Mouse (Mus musculus) adrenal gland, postnatal 36 days (tissue): ENCODE measurements around the gene Dusp10. TPM values are rescaled to one million over a fixed set of nuclear protein-coding genes. Genes with fewer than 3 reads are reported as not detected.

Experiments used
- DNase-seq, 2 experiments: peaks; one replicate each; pipeline ENCODE4 v3.0.0; 2021; ENCODE audit warnings: mixed read lengths in 1 of 2
- total RNA-seq, 2 experiments: library from RNA; stranded (reverse); gene quantifications; 2 replicates each; pipeline ENCODE4 v1.2.3; 2021

Dusp10 gene
- total RNA-seq, 2 experiments from 2014 or later: 9.3 to 12.4 TPM

GRCm38 (mm10) chr1:184030070-184030802 lies 17.1 kb downstream of the Dusp10 start:
- DNase-seq: no peak

DNA sequence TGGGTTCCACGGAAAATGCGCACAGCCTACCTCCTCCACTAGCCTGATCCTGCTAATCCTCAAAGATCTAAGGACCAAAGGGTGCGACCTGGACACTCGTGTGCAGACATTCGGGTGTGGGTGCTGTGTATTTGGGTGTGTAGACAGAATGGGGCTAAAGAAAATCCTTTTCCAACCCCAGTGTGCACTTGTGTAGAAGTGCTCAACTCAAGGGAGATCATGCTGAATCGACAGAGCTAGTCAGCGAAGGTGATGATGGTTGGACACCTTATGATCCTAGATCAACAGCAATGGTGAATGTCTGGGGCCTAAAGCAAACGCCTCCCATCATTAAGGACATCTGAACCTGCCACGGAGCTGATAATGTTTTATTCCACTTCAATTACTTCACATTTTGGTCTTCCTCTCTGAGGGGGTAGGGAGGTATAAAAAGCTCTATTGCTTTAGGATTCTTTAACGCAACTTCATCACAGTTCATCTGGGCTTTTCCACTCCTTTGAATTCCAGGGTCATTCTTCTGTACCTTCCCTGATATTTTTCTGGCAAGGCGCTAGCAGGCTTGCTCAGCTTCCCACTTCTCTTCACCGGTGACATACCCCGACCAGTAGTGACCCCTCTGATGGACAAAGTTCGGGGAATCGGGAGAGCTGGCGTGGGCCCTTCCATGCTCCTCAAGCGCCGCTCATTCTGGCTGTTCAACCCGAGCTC lies 19.7 kb downstream of the Dusp10 start:
- DNase-seq: no peak

DNA sequence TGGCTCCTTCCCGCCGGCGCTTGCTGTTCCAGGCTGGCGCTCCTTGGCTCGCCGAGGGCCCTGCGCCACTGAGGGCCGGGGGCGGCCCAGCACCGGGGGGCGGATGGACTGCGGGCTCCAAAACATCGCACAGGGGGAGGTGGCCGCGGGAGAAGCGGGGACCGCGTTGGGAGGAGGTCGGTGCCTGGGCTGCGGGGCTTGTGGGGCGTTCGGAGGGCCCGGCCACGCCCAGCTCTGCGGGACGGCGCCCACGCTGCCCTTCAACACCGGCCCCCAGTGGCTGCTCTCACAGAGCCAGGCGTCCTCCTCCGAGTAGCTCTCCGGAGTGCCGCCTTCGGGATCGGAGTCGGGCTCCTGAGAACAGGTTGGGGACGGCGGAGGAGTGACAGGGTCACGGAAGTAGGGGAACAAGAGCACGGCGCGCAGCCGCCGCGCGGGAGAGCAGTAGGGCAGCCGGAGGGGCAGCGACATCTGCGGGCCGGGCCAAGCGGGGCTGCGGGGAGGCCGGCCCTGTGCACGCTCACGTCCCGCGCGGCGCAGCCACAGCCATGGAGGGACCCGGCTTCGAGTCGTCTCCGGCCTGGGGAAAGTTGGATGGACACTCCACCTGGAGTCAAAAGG lies 20.4 kb downstream of the Dusp10 start:
- DNase-seq: peak; percentile 76 to 86

DNA sequence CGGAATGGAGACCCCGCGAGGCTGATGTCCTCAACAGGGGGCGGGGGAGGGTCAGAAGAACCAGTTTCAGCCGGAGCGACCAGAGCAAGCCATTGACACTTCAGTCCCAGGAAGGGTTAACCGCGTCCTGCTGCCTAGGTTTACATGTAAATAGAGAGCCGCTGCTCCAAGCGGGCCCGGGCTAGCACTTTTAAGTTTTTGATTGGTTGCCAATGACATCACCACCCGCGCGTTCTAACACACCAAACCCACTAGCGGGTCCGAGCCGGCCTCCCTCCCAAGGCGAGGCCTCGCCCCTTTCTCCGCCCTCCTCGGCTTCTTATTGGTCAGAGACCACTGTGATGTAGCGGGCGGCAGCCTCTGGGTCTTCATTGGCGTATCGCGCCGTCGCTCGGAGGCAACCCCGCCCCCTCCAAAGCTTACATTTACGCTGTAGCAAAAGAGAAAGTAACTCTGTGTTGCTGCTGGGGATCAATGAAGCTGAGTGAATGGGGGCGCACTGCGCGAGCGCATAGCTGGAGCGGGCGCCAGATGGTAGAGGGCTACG lies 21.0 kb downstream of the Dusp10 start, which contains the start of gene 1700056E22Rik:
Gene 1700056E22Rik (minus strand): TSS at position 291 of the 547 bp plus-strand sequence.
- DNase-seq: peak; percentile 98 to 99

- DNase-seq: peak; percentile 43 to 45
Observed at GRCm38 (mm10) chr1:184034741-184035181, 21.7 kb downstream of the Dusp10 start.

DNA sequence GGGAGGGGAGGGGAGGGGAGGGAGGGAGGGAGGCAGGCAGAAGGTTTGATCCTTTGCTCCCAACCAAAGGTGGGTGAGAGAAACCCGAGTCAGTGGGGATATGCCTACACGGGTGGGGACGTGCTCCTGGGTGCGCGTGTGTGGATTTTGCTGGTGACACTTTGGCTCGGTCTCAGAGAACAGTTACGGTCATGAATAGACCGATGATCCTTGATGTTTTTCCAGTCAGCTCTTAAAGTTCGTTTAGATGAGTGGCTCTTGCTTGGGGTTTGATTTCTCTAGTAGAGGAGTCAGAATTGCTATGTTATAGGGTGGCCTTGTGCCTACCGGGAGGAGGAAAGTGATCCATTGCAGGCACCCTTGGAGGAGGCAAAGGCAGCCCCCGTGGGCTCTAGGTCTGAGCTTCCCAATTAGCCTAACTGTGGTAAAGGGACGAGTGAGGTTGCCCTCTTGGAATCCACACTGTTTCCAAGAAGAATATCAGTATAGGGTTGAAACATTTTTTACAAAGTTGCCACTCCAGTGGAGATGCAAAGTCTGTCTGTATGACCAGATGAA lies 22.3 kb downstream of the Dusp10 start:
- DNase-seq: peak in 1 of 2 experiments; percentile 11

DNA sequence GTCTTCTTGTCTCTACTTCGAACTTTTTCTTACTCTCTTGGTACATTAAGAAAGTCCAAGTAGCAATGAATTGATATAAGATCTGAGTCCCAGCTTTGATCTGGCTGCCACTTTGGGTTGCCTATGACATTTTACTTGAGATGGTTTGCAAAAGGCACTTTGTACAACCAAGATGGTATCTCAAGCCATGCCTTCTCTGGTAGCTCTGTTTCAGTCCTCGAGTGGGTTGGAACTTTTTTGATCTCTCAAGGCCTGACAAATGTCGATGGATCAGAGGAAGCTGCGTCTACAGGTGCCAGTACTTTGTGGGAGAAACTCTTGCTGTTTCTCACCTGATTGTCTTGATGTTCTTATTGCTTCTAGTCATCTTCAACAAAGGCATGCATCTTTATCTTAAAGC lies 24.7 kb downstream of the Dusp10 start:
- no peak for DNase-seq

GRCm38 (mm10) chr1:184039301-184039700 lies 26.2 kb downstream of the Dusp10 start:
- DNase-seq: no peak

- DNase-seq: no peak
Observed at GRCm38 (mm10) chr1:184040181-184040580, 27.1 kb downstream of the Dusp10 start.

- no peak for DNase-seq
Observed at GRCm38 (mm10) chr1:184040906-184041305, 27.8 kb downstream of the Dusp10 start.

GRCm38 (mm10) chr1:184041778-184042573 lies 28.9 kb downstream of the Dusp10 start:
- peak; percentile 85 to 89 for DNase-seq

DNA sequence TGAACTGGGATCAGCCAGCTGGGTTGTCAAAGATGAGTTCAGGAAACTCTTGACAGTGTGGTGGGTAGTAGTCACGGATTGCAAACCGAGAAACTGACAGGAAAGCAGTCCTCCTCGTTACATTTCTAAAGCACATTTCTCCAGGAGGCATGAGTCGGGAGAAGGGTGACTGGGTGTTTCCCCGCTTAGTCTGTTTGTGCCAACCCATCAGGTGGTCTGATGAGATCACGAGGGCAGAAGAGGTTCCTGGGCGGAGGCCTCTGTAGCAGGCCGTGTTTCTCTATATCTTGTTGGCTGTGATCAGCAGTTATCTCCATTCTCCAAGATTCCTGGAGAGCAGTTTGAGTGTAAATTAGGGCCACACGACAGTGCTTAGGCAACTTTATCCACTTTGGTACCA lies 29.6 kb downstream of the Dusp10 start:
- DNase-seq: no peak

DNA sequence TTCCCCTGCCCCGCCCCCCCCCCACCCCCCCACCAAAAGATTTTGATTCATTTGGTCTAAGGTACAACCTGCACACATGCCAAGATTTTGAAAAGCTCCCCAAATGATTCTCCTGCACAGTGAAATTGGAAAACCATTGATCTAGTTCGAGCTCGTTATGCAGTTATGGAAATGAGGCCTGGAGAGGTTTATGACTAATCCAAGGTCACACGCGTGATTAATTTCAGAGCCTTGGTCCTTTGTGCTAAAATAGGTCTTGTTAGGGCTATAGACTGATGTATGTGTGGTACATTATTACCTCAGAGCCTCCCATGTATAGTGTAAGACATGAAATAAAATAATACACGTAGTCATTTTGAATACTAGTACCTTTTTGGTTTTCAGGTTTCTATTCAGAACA lies 30.3 kb downstream of the Dusp10 start:
- DNase-seq: no peak

DNA sequence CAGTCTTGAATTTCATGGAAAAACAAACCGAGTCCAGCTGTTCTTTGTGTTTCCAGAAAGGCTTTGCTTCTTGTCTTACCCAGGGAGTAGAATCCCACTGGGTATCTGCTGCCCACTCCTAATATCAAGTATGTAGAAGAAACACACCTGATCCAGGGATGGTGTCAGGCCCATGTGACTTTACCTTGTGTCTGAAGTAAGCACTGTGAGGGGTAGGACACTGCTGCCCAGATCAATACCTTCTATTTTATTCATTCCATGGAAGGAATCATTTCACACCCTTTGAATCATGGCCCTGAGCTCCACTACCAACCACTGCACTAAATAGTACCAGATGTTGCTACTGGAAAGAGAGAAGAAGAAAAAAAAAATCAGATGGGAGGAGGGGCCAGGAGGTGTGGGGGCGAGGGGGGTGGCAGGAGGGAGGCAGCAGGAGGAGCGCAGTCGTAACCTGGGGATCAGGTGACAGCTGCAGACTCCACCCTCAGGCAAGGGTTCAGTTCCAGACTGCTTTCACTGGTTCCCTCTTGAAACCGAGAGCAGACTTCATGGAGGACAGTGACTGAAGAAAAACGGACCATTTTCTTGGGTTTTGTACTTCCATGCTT lies 33.1 kb downstream of the Dusp10 start:
- no peak for DNase-seq

- DNase-seq: peak; percentile 26 to 44
Observed at GRCm38 (mm10) chr1:184047818-184048217, 34.7 kb downstream of the Dusp10 start.

DNA sequence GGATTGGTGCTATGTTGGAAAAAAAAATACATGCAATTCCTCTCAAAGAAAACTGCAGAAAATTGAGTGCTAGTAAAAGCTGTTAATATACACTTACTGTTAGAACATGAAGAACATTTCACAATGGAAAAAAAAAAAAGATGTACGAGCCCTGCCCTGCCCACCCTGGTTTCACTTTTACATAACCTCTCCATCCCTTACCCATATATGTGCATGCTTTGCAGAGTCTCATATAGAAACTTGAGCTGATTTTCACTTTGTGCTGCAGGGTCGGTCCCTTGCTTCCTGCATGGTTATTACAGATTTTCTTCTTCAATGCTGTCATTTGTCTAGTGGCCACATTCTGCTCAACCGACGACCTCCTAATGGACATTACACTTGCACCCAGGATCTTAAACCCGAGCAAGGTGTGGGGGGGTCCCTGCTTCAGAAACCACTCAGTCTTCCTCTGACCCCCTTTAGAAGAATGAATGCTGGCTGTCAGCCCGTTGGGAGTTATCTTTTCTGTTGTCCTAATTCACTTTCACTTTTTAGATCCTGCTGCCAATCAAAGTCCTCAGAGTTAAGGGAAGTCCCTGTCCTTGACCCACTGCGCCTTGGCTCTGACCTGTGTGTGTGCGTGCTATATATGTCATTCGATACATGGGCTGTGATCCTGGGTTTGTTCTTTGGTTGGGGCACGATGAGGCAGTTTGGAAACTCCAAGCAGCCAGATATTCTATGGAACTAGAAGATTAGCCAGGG lies 35.7 kb downstream of the Dusp10 start:
- peak in 1 of 2 experiments; percentile 27 for DNase-seq

- no peak for DNase-seq
Observed at GRCm38 (mm10) chr1:184051286-184051685, 38.2 kb downstream of the Dusp10 start.

GRCm38 (mm10) chr1:184051824-184052223 lies 38.7 kb downstream of the Dusp10 start:
- DNase-seq: peak; percentile 79 to 84

GRCm38 (mm10) chr1:184052331-184052730 lies 39.2 kb downstream of the Dusp10 start:
- no peak for DNase-seq

- DNase-seq: no peak
Observed at GRCm38 (mm10) chr1:184053141-184053540, 40.0 kb downstream of the Dusp10 start.
